Mouse (Mus musculus): ENCODE data around the gene Msh5.

DNA sequence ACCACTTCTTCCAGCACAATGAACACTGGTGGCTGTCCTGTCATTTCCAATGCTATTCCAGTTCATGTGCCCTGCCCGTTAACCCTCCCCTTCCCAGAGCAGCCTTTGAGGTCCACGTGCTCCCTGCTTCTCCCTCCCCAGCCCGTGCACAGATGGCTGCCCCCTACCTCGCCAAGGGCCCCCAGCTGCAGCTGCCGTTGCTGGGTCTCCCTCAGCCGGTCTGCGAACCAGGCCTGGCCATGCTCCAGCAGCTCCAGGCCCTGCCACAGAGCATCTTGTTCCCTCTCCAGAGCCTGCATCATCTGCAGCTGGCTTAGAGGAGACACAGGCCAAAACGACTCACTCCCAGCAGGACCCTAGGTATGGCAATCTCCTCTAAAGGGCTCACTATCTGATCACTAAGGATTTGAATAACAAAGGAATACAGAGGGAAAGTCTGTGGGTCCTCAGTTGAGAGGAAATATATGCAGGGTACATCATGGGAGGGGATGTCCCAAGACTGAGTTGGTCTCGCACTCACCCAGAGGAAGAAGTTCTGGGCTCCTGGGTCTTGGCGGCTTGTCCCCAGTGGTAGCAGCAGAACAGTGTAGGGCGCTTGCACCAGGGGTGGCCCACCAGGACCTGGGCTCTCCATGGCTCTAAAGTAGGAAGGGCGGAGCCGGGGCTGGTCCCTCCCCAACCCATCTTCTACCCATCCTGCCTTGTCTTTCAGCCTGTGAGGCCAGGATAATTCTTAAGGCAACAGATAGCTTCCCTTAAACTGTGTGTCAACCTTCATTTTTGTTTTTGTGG, 19.1 kb downstream of the Msh5 start, which contains the start of gene Sapcd1:
- TF ChIP-seq CTCF (IDR thresholded peaks at IDR 0.05) = no peak
- TF ChIP-seq EP300 (IDR thresholded peaks at IDR 0.05) = no peak

All from lung, postnatal 0 days (tissue).